18 mouse cellular contexts compared by ENCODE assay signal in genomic region chr10:60380229-60380628, GRCm38 (mm10). TPM values are rescaled to one million over a fixed set of nuclear protein-coding genes. Genes with fewer than 3 reads are reported as not detected.
DNase-seq lines count a peak whose midpoint lies in the region; ATAC-seq and TF ChIP-seq lines count a peak whose summit lies in the region.
"Had no signal": no experiment of that assay in that cellular context is flagged by ENCODE, and none has a peak within 500 bp of the region (broad histone marks: within the 10 kb centered on the region; RNA-seq: fewer than 3 reads in every experiment).

No protein-coding gene starts in this region.

- TF ChIP-seq EP300 in heart, postnatal 0 days (IDR thresholded peaks at IDR 0.05; ENCODE audit: low read depth): no peak

- H3K27ac ChIP-seq in heart, postnatal 0 days (ENCODE audit: low read depth): peak overlapping the region; percentile 32
- H3K27ac ChIP-seq in limb, embryonic 10.5 days: 0 out of 2 replicates have a peak overlapping the region, but pooled peaks have one; percentile 26
- H3K27ac ChIP-seq: hindbrain, embryonic 10.5 days; liver, embryonic 12.5 days; neural tube, embryonic 15.5 days had no signal

- H3K9me3 ChIP-seq in heart, postnatal 0 days (replicated peaks; ENCODE audit: control insufficient read depth, low read length): no peaks in the 10 kb centered on the region
- H3K9me3 ChIP-seq in limb, embryonic 10.5 days (replicated peaks): no peaks in the 10 kb centered on the region
- H3K9me3 ChIP-seq: forebrain, embryonic 10.5 days; hindbrain, embryonic 10.5 days; liver, embryonic 12.5 days; neural tube, embryonic 15.5 days had no signal

- whole genome bisulfite sequencing in heart, postnatal 0 days: 42% methylated on average over 3 of the region's 3 CpGs
- 71% methylated on average over 3 of the region's 3 CpGs for WGBS in limb, embryonic 10.5 days

- no peak overlapping the region for H3K9ac ChIP-seq in heart, postnatal 0 days (replicated peaks; ENCODE audit: low read depth, low read length)
- H3K9ac ChIP-seq: liver, embryonic 12.5 days; neural tube, embryonic 15.5 days had no signal

- no peak overlapping the region for H3K4me2 ChIP-seq in heart, postnatal 0 days (ENCODE audit: low read depth, low read length)
- H3K4me2 ChIP-seq: liver, embryonic 12.5 days; neural tube, embryonic 15.5 days had no signal

- H3K4me3 ChIP-seq in heart, postnatal 0 days (ENCODE audit: low read depth, low read length): no peak overlapping the region
- no peak overlapping the region for H3K4me3 ChIP-seq in limb, embryonic 10.5 days
- H3K4me3 ChIP-seq: forebrain, embryonic 10.5 days; hindbrain, embryonic 10.5 days; liver, embryonic 12.5 days; neural tube, embryonic 15.5 days had no signal

- DNase-seq in heart, postnatal 0 days (ENCODE audit: low spot score): no peak
- DNase-seq in heart, adult 8-10 months (ENCODE audit: low spot score): no peak
- DNase-seq in 416B (ENCODE audit: low read depth): peak; percentile 41
- no peak for DNase-seq in limb, embryonic 10.5 days (ENCODE audit: low spot score)
- DNase-seq in frontal cortex, adult 2 months (ENCODE audit: extremely low spot score in 1 of 2, low spot score in 1 of 2): no peak
- DNase-seq: adrenal gland, postnatal 25 days; cerebellum, adult 18-20 months; embryo, embryonic 11 days; kidney, adult 2 months; lung, postnatal 14 days; midbrain, embryonic 14.5 days had no signal

- peak; percentile 38; the same call in 1 of the 2 replicates for ATAC-seq in heart, postnatal 0 days (ENCODE audit: insufficient read depth, low read depth)
- ATAC-seq in CD4-positive, CD25-positive, alpha-beta regulatory T cell, adult 4 months: peak; percentile 33
- no peak for ATAC-seq in frontal cortex, adult (ENCODE audit: low TSS enrichment)
- ATAC-seq: liver, embryonic 12.5 days had no signal

- H3K27me3 ChIP-seq in heart, postnatal 0 days (ENCODE audit: control insufficient read depth, insufficient read depth, low read length): no peaks in the 10 kb centered on the region
- H3K27me3 ChIP-seq in limb, embryonic 10.5 days (ENCODE audit: low read depth, poor library complexity, severe bottlenecking): no peaks in the 10 kb centered on the region
- H3K27me3 ChIP-seq: liver, embryonic 12.5 days; neural tube, embryonic 15.5 days had no signal

- no peak for TF ChIP-seq CTCF in heart, postnatal 0 days (IDR thresholded peaks at IDR 0.05; ENCODE audit: low read depth)

- H3K4me1 ChIP-seq in heart, postnatal 0 days (ENCODE audit: control insufficient read depth, insufficient read depth): no peaks in the 10 kb centered on the region
- H3K4me1 ChIP-seq in limb, embryonic 10.5 days: peaks cover 24% of the 10 kb centered on the region
- H3K4me1 ChIP-seq: liver, embryonic 12.5 days; neural tube, embryonic 15.5 days had no signal

- no peaks in the 10 kb centered on the region for H3K36me3 ChIP-seq in heart, postnatal 0 days (replicated peaks; ENCODE audit: control insufficient read depth, insufficient read depth, low read length)
- H3K36me3 ChIP-seq in limb, embryonic 10.5 days: no peaks in the 10 kb centered on the region
- H3K36me3 ChIP-seq: forebrain, embryonic 10.5 days; hindbrain, embryonic 10.5 days; liver, embryonic 12.5 days; neural tube, embryonic 15.5 days had no signal

RNA-seq across cellular contexts. Expression of gene Gm17455, which starts 19.3 kb away (rescaled TPM):
- not detected in 2 replicates for total RNA-seq in heart, postnatal 0 days (2014; rRNA removed; ENCODE audit: low replicate concordance)
- 0.38 TPM in 2 replicates for polyA plus RNA-seq in heart, postnatal 0 days (2015; fragmentation: Nextera tagmentation; extraction: Ambion mirVana)
- total RNA-seq in heart, adult 8-10 months (2022): not detected
- polyA plus RNA-seq in CD4-positive, CD25-positive, alpha-beta regulatory T cell, adult 4 months (2017; shearing (Covaris generic)): 1 to 10 TPM; 1.5 to 3.7 TPM
- polyA plus RNA-seq in limb, embryonic 10.5 days (2016; fragmentation: Nextera tagmentation; extraction: Ambion mirVana): 0.53 and 0.65 TPM in 2 replicates
- 0.64 and 2.1 TPM in 2 replicates for polyA plus RNA-seq in frontal cortex, adult 2 months (2012; rRNA removed)
- total RNA-seq: adrenal gland, postnatal 25 days; gastrocnemius, adult 18-20 months had no signal
- polyA plus RNA-seq: kidney, adult 2 months; liver, embryonic 12.5 days had no signal

RNA-seq across cellular contexts. Expression of gene Vsir, which starts 33.6 kb away (rescaled TPM):
- 8.3 and 117 TPM in 2 replicates for total RNA-seq in heart, postnatal 0 days (2014; rRNA removed; ENCODE audit: low replicate concordance)
- polyA plus RNA-seq in heart, postnatal 0 days (2015; fragmentation: Nextera tagmentation; extraction: Ambion mirVana): 4.6 and 4.7 TPM in 2 replicates
- total RNA-seq in heart, adult 8-10 months (2022): 10 to 100 TPM; 11.2 to 19.9 (median 15.0) TPM
- polyA plus RNA-seq in CD4-positive, CD25-positive, alpha-beta regulatory T cell, adult 4 months (2017; shearing (Covaris generic)): 100 to 1,000 TPM; 171 to 206 TPM
- polyA plus RNA-seq in limb, embryonic 10.5 days (2016; fragmentation: Nextera tagmentation; extraction: Ambion mirVana): 1.1 and 2.0 TPM in 2 replicates
- 24.3 and 33.1 TPM in 2 replicates for polyA plus RNA-seq in frontal cortex, adult 2 months (2012; rRNA removed)
